Mouse (Mus musculus): ENCODE measurements around the gene 1520401A03Rik. TPM values are rescaled to one million over a fixed set of nuclear protein-coding genes. Genes with fewer than 3 reads are reported as not detected.

Gene 1520401A03Rik
- polyA plus RNA-seq, 1 experiment = 0.27 TPM

- DNase-seq = no peak
- Histone ChIP-seq H3K36me3 (ENCODE audit: control insufficient read depth, insufficient read depth, low read length) (no peaks in the 10 kb centered on the region), H3K4me1 (replicated peaks; ENCODE audit: control insufficient read depth, insufficient read depth, low read length) (peaks cover 10% of the 10 kb centered on the region; the same call in 1 of the 2 replicates), H3K27me3 (ENCODE audit: control insufficient read depth, insufficient read depth, low read length) (peaks cover 13% of the 10 kb centered on the region; the same call in 1 of the 2 replicates), H3K27ac (ENCODE audit: control insufficient read depth, insufficient read depth, low read length) (no peak overlapping the region), H3K4me3 (ENCODE audit: control insufficient read depth, insufficient read depth, low read length) (no peak overlapping the region)
- TF ChIP-seq POLR2A (IDR thresholded peaks at IDR 0.05; ENCODE audit: control insufficient read depth, extremely low read depth, insufficient read depth, low read length, poor library complexity) (no peak), CTCF (IDR thresholded peaks at IDR 0.05; ENCODE audit: borderline replicate concordance, control insufficient read depth, extremely low read depth, insufficient read depth, low read length, poor library complexity) (no peak)
- 74% methylated on average over 3 of the region's 3 CpGs for WGBS
Measured at GRCm38 (mm10) chr17:23695801-23696200, 26.8 kb downstream of the 1520401A03Rik start.

GRCm38 (mm10) chr17:23694491-23694890 is 28.1 kb downstream of the 1520401A03Rik start:
- Histone ChIP-seq H3K4me3 (ENCODE audit: control insufficient read depth, insufficient read depth, low read length) (no peak overlapping the region), H3K27me3 (ENCODE audit: control insufficient read depth, insufficient read depth, low read length) (peaks cover 4% of the 10 kb centered on the region; the same call in 1 of the 2 replicates), H3K27ac (ENCODE audit: control insufficient read depth, insufficient read depth, low read length) (no peak overlapping the region), H3K4me1 (replicated peaks; ENCODE audit: control insufficient read depth, insufficient read depth, low read length) (peaks cover 4% of the 10 kb centered on the region; the same call in 1 of the 2 replicates), H3K36me3 (ENCODE audit: control insufficient read depth, insufficient read depth, low read length) (no peaks in the 10 kb centered on the region)
- DNase-seq = no peak
- no peak for TF ChIP-seq CTCF (IDR thresholded peaks at IDR 0.05; ENCODE audit: borderline replicate concordance, control insufficient read depth, extremely low read depth, insufficient read depth, low read length, poor library complexity)
- no peak for TF ChIP-seq POLR2A (IDR thresholded peaks at IDR 0.05; ENCODE audit: control insufficient read depth, extremely low read depth, insufficient read depth, low read length, poor library complexity)
- 96% methylated on average over 1 of the region's 1 CpGs for WGBS

- no peak within 1 kb of the TSS for H3K27ac ChIP-seq (ENCODE audit: control insufficient read depth, insufficient read depth, low read length)
- DNase-seq = no peak
- H3K27me3 ChIP-seq (ENCODE audit: control insufficient read depth, insufficient read depth, low read length) = peaks cover 7% of the 10 kb centered on the region; the same call in 1 of the 2 replicates
- peaks cover 3% of the 10 kb centered on the region for H3K4me1 ChIP-seq (replicated peaks; ENCODE audit: control insufficient read depth, insufficient read depth, low read length)
- no peak within 1 kb of the TSS for H3K4me3 ChIP-seq (ENCODE audit: control insufficient read depth, insufficient read depth, low read length)
- H3K36me3 ChIP-seq (ENCODE audit: control insufficient read depth, insufficient read depth, low read length) = no peaks in the 10 kb centered on the region
- TF ChIP-seq CTCF (IDR thresholded peaks at IDR 0.05; ENCODE audit: borderline replicate concordance, control insufficient read depth, extremely low read depth, insufficient read depth, low read length, poor library complexity) = no peak
- TF ChIP-seq POLR2A (IDR thresholded peaks at IDR 0.05; ENCODE audit: control insufficient read depth, extremely low read depth, insufficient read depth, low read length, poor library complexity) = no peak
- WGBS = 50% methylated on average over 15 of the region's 15 CpGs
Measured at GRCm38 (mm10) chr17:23683856-23684672, 38.5 kb downstream of the 1520401A03Rik start, which contains the start of gene Cldn9. Cldn9 (minus strand) TSS chr17:23684026.

DNA sequence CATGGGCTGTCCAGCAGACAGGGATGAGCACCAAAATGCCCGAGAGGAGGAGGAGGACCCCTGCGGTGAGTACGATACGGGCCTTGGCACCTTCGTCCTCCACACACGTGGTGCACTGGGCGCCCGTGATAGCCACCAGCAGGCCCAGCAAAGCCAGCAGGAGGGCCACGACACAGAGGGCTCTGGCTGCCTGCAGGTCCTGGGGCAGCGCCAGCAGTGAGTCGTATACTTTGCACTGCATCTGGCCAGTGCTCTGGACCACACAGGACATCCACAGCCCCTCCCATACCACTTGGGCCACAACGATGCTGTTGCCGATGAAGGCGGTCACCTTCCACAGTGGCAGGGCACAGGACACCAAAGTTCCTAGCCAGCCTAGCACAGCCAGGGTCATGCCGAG is 39.4 kb downstream of the 1520401A03Rik start:
- Histone ChIP-seq H3K27ac (ENCODE audit: control insufficient read depth, insufficient read depth, low read length) (no peak overlapping the region), H3K4me1 (replicated peaks; ENCODE audit: control insufficient read depth, insufficient read depth, low read length) (peaks cover 3% of the 10 kb centered on the region), H3K4me3 (ENCODE audit: control insufficient read depth, insufficient read depth, low read length) (no peak overlapping the region), H3K36me3 (ENCODE audit: control insufficient read depth, insufficient read depth, low read length) (no peaks in the 10 kb centered on the region), H3K27me3 (ENCODE audit: control insufficient read depth, insufficient read depth, low read length) (peaks cover 7% of the 10 kb centered on the region; the same call in 1 of the 2 replicates)
- 75% methylated on average over 15 of the region's 15 CpGs for WGBS
- DNase-seq = no peak
- TF ChIP-seq CTCF (IDR thresholded peaks at IDR 0.05; ENCODE audit: borderline replicate concordance, control insufficient read depth, extremely low read depth, insufficient read depth, low read length, poor library complexity) = no peak
- no peak for TF ChIP-seq POLR2A (IDR thresholded peaks at IDR 0.05; ENCODE audit: control insufficient read depth, extremely low read depth, insufficient read depth, low read length, poor library complexity)

DNA sequence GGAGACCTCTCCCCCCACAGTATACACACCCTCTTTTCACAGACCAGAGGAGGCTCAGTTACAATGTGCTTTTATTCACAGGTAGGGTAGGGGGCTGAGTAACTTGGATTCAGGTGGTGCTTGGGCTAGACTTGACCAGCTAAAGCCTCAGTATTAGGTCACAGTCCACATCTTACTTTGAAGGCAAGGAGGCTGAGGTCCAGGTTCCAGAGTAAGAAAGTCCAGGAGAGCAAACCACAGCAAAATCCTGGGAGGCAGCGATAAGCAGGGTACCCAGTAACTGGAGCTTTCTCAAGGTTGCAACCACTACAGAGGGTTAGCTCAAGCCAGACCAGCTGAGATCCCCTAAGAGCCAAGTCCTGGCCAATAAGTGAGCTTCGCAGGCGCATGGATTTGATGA is 40.1 kb downstream of the 1520401A03Rik start:
- no peak overlapping the region for H3K4me3 ChIP-seq (ENCODE audit: control insufficient read depth, insufficient read depth, low read length)
- peaks cover 7% of the 10 kb centered on the region; the same call in 1 of the 2 replicates for H3K27me3 ChIP-seq (ENCODE audit: control insufficient read depth, insufficient read depth, low read length)
- no peaks in the 10 kb centered on the region for H3K36me3 ChIP-seq (ENCODE audit: control insufficient read depth, insufficient read depth, low read length)
- no peak for DNase-seq
- TF ChIP-seq POLR2A (IDR thresholded peaks at IDR 0.05; ENCODE audit: control insufficient read depth, extremely low read depth, insufficient read depth, low read length, poor library complexity) = no peak
- no peak for TF ChIP-seq CTCF (IDR thresholded peaks at IDR 0.05; ENCODE audit: borderline replicate concordance, control insufficient read depth, extremely low read depth, insufficient read depth, low read length, poor library complexity)
- 94% methylated on average over 3 of the region's 3 CpGs for WGBS
- H3K27ac ChIP-seq (ENCODE audit: control insufficient read depth, insufficient read depth, low read length) = no peak overlapping the region
- peaks cover 3% of the 10 kb centered on the region for H3K4me1 ChIP-seq (replicated peaks; ENCODE audit: control insufficient read depth, insufficient read depth, low read length)

GRCm38 (mm10) chr17:23682092-23682491 is 40.5 kb downstream of the 1520401A03Rik start:
- TF ChIP-seq CTCF (IDR thresholded peaks at IDR 0.05; ENCODE audit: borderline replicate concordance, control insufficient read depth, extremely low read depth, insufficient read depth, low read length, poor library complexity) = no peak
- TF ChIP-seq POLR2A (IDR thresholded peaks at IDR 0.05; ENCODE audit: control insufficient read depth, extremely low read depth, insufficient read depth, low read length, poor library complexity) = no peak
- 85% methylated on average over 4 of the region's 4 CpGs for WGBS
- no peak for DNase-seq
- Histone ChIP-seq H3K27me3 (ENCODE audit: control insufficient read depth, insufficient read depth, low read length) (peaks cover 7% of the 10 kb centered on the region; the same call in 1 of the 2 replicates), H3K36me3 (ENCODE audit: control insufficient read depth, insufficient read depth, low read length) (no peaks in the 10 kb centered on the region), H3K4me1 (replicated peaks; ENCODE audit: control insufficient read depth, insufficient read depth, low read length) (peaks cover 3% of the 10 kb centered on the region), H3K27ac (ENCODE audit: control insufficient read depth, insufficient read depth, low read length) (no peak overlapping the region), H3K4me3 (ENCODE audit: control insufficient read depth, insufficient read depth, low read length) (no peak overlapping the region)
